Mouse (Mus musculus) v-Abl transformed pro-B cells (cell line): ENCODE data around the gene Dclre1a.
"Not testable (repeated sequence)": the region's sequence is repeated elsewhere in the genome, so short reads cannot be mapped to it uniquely, and the experiment has no call there.

Experiments
- in situ Hi-C, 2 experiments: fragments of 400-800 bp; cut with MboI; formaldehyde crosslinking; loops; one replicate each; pipeline ENCODE4 v1.15.1; 2025; ENCODE audit not compliant: unreplicated experiment in 2 of 2

The Dclre1a gene

GRCm38 (mm10) chr19:56549033-56549680 lies 1.1 kb upstream of the Dclre1a start:
- in situ Hi-C loops = no loop called here

- in situ Hi-C loops = no loop called here
Observed at GRCm38 (mm10) chr19:56548230-56549032, 409 bp upstream of the Dclre1a start, which contains the start of gene Nhlrc2. TSS of gene Nhlrc2 (plus strand) at chr19:56548261.

GRCm38 (mm10) chr19:56546031-56546430 lies 2.0 kb downstream of the Dclre1a start:
- in situ Hi-C loops = no loop called here

GRCm38 (mm10) chr19:56544681-56545388 lies 3.2 kb downstream of the Dclre1a start:
- in situ Hi-C loops = no loop called here

GRCm38 (mm10) chr19:56543320-56543719 lies 4.7 kb downstream of the Dclre1a start:
- in situ Hi-C loops = no loop called here

- in situ Hi-C loops = no loop called here
Observed at GRCm38 (mm10) chr19:56535765-56536164, 12.3 kb downstream of the Dclre1a start.

- in situ Hi-C loops = no loop called here
Observed at GRCm38 (mm10) chr19:56535064-56535463, 13.0 kb downstream of the Dclre1a start.

- in situ Hi-C loops = no loop called here
Observed at GRCm38 (mm10) chr19:56534337-56534736, 13.7 kb downstream of the Dclre1a start.

- in situ Hi-C loops = no loop called here
Observed at GRCm38 (mm10) chr19:56533291-56534071, 14.5 kb downstream of the Dclre1a start.

- in situ Hi-C loops = no loop called here
Observed at GRCm38 (mm10) chr19:56531251-56531650, 16.8 kb downstream of the Dclre1a start.

- in situ Hi-C loops = not testable (repeated sequence)
Observed at GRCm38 (mm10) chr19:56530529-56530928, 17.5 kb downstream of the Dclre1a start.

- in situ Hi-C loops = not testable (repeated sequence)
Observed at GRCm38 (mm10) chr19:56519408-56519807, 28.6 kb downstream of the Dclre1a start.

- in situ Hi-C loops = not testable (repeated sequence)
Observed at GRCm38 (mm10) chr19:56513527-56513926, 34.5 kb downstream of the Dclre1a start.

- in situ Hi-C loops = not testable (repeated sequence)
Observed at GRCm38 (mm10) chr19:56511207-56511606, 36.8 kb downstream of the Dclre1a start.

GRCm38 (mm10) chr19:56503525-56503924 lies 44.5 kb downstream of the Dclre1a start:
- in situ Hi-C loops = not testable (repeated sequence)

GRCm38 (mm10) chr19:56503069-56503468 lies 45.0 kb downstream of the Dclre1a start:
- in situ Hi-C loops = not testable (repeated sequence)

- in situ Hi-C loops = not testable (repeated sequence)
Observed at GRCm38 (mm10) chr19:56494157-56494556, 53.9 kb downstream of the Dclre1a start.

- in situ Hi-C loops = no loop called here
Observed at GRCm38 (mm10) chr19:56489601-56490000, 58.4 kb downstream of the Dclre1a start.

- in situ Hi-C loops = no loop called here
Observed at GRCm38 (mm10) chr19:56487339-56487738, 60.7 kb downstream of the Dclre1a start.

- in situ Hi-C loops = no loop called here
Observed at GRCm38 (mm10) chr19:56486926-56487325, 61.1 kb downstream of the Dclre1a start.
